Mouse (Mus musculus) thymus, adult 2 months (tissue): ENCODE data around the gene Ffar2. TPM values are rescaled to one million over a fixed set of nuclear protein-coding genes. Genes with fewer than 3 reads are reported as not detected.

Experiments
- DNase-seq: peaks from one replicate; pipeline ENCODE4 v3.0.0; 2021
- H3K27ac ChIP-seq: fragments of 200-500 bp; 2 replicates; pipeline ENCODE4 v1.5.1; 2012; ENCODE audit warnings: low read length, control low read depth; ENCODE audit not compliant: control insufficient read depth, insufficient read depth
- H3K27me3 ChIP-seq: fragments of 200-500 bp; 2 replicates; pipeline ENCODE4 v1.6.1; 2012; ENCODE audit warnings: mild to moderate bottlenecking, low read length, moderate library complexity, mixed read lengths; ENCODE audit not compliant: control insufficient read depth, insufficient read depth
- H3K36me3 ChIP-seq: fragments of 200-500 bp; 2 replicates; pipeline ENCODE4 v1.6.1; 2012; ENCODE audit warnings: mild to moderate bottlenecking, low read length, moderate library complexity; ENCODE audit not compliant: control insufficient read depth, insufficient read depth
- H3K4me1 ChIP-seq: fragments of 200-500 bp; replicated peaks from 2 replicates; pipeline ENCODE4 v1.6.1; 2012; ENCODE audit warnings: low read length; ENCODE audit not compliant: control insufficient read depth, insufficient read depth
- H3K4me3 ChIP-seq: fragments of 200-500 bp; 2 replicates; pipeline ENCODE4 v1.5.1; 2012; ENCODE audit warnings: mild to moderate bottlenecking, low read length, control low read depth, moderate library complexity; ENCODE audit not compliant: control insufficient read depth, insufficient read depth
- CTCF ChIP-seq: fragments of 200-500 bp; IDR thresholded peaks from 2 replicates; pipeline ENCODE4 v1.5.1; 2012; ENCODE audit warnings: mild to moderate bottlenecking, control low read depth, low read length, moderate library complexity, borderline replicate concordance; ENCODE audit not compliant: control insufficient read depth, poor library complexity, insufficient read depth; ENCODE audit errors: extremely low read depth
- POLR2A ChIP-seq: fragments of 200-500 bp; IDR thresholded peaks from 2 replicates; pipeline ENCODE4 v1.6.1; 2012; ENCODE audit warnings: mild to moderate bottlenecking, low read length, control low read depth, moderate library complexity; ENCODE audit not compliant: control insufficient read depth, poor library complexity, insufficient read depth; ENCODE audit errors: extremely low read depth
- WGBS: fragments of 180-500 bp; shearing (Covaris S2); methylation state at CpG from one replicate; pipeline ENCODE4 v1.1.7; 2018; 5-methylcytosine and 5-hydroxymethylcytosine counted together
- polyA plus RNA-seq: library from polyadenylated mRNA; depleted of rRNA; stranded (reverse); fragments of >200 nt; gene quantifications from 2 replicates; pipeline ENCODE4 v1.2.3, GENCODE M21; 2012

Gene Ffar2
- polyA plus RNA-seq, 1 experiment = 3.5 TPM

- no peak for DNase-seq
- Histone ChIP-seq H3K4me3 (no peak overlapping the region), H3K4me1 (peaks cover 1% of the 10 kb centered on the region), H3K27ac (no peak overlapping the region), H3K27me3 (no peaks in the 10 kb centered on the region), H3K36me3 (no peaks in the 10 kb centered on the region)
- TF ChIP-seq POLR2A = no peak
- TF ChIP-seq CTCF = no peak
- WGBS = 87% methylated on average over 10 of the region's 10 CpGs
Measured at GRCm38 (mm10) chr7:30826660-30827059, 3.1 kb upstream of the Ffar2 start.

GRCm38 (mm10) chr7:30824306-30824705, 731 bp upstream of the Ffar2 start:
- Histone ChIP-seq H3K36me3 (no peaks in the 10 kb centered on the region), H3K27me3 (no peaks in the 10 kb centered on the region), H3K27ac (no peak overlapping the region), H3K4me3 (no peak overlapping the region), H3K4me1 (peaks cover 17% of the 10 kb centered on the region)
- DNase-seq = no peak
- 97% methylated on average over 3 of the region's 3 CpGs for WGBS
- TF ChIP-seq POLR2A = no peak
- no peak for TF ChIP-seq CTCF

GRCm38 (mm10) chr7:30821532-30821931, 2.0 kb downstream of the Ffar2 start:
- H3K4me3 ChIP-seq = no peak overlapping the region
- H3K27ac ChIP-seq = no peak overlapping the region
- no peaks in the 10 kb centered on the region for H3K36me3 ChIP-seq
- WGBS = 33% methylated on average over 5 of the region's 5 CpGs
- TF ChIP-seq POLR2A (no peak), CTCF (no peak)
- DNase-seq = no peak
- H3K27me3 ChIP-seq = no peaks in the 10 kb centered on the region
- peaks cover 17% of the 10 kb centered on the region for H3K4me1 ChIP-seq

DNA sequence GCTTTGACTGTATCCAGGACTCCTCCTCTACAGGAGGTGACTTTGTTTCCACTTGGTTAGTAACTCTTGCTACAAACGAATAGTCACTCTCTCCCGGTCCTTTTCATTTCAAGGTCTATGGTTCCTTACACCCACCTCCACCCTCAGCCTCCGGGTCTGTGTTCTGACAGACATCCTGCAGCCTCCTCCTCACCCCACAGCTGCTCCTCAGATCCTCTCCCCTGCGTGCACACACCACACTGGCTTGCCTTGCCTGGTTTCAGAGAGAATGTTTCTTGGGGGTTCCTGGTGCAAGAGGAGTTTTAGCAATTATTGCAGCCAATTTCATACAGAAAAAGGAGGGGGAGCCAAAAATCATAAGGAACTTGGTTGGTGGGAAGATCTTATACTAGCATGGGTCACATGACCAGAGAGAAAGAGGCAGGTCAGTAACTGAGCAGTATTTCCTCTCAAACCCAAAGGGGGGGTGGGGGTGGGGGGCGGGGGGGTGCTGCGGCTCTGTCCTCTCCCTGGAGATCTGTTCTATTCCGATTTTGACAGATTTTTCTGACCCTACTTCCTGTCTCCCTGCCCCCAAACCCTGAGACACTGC, 2.6 kb downstream of the Ffar2 start:
- no peak overlapping the region for H3K4me3 ChIP-seq
- H3K4me1 ChIP-seq = peaks cover 17% of the 10 kb centered on the region
- WGBS = 3% methylated on average over 7 of the region's 7 CpGs

DNA sequence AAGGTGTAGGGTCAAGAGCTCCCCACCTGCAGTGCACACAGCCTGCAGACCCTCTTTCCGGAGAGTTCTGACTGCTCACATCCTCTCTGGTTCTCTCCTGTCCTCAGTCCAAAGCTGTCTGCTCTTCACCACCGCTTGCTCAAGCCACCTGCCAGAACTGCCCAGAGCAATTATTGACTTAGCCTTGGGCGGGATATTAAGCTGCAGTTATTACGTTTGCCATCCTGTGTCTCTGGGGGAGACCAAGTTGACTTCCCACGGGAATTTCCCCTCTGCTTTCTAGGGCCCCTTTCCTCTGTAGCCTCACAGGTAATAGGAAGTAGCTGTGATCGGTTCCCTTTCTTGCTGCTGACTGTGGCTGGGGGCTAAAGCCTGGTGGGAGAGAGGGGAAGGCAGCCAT, 3.4 kb downstream of the Ffar2 start:
- no peak for DNase-seq
- no peak for TF ChIP-seq POLR2A
- TF ChIP-seq CTCF = no peak
- Histone ChIP-seq H3K27ac (no peak overlapping the region), H3K27me3 (no peaks in the 10 kb centered on the region), H3K4me3 (no peak overlapping the region), H3K4me1 (peaks cover 17% of the 10 kb centered on the region), H3K36me3 (no peaks in the 10 kb centered on the region)
- 32% methylated on average over 6 of the region's 6 CpGs for whole genome bisulfite sequencing

More for the DNA sequence above, 2.6 kb downstream of the Ffar2 start:
- Histone ChIP-seq H3K36me3 (no peaks in the 10 kb centered on the region), H3K27me3 (no peaks in the 10 kb centered on the region), H3K27ac (no peak overlapping the region)
- no peak for TF ChIP-seq CTCF
- TF ChIP-seq POLR2A = no peak
- peak; percentile 21 for DNase-seq

DNA sequence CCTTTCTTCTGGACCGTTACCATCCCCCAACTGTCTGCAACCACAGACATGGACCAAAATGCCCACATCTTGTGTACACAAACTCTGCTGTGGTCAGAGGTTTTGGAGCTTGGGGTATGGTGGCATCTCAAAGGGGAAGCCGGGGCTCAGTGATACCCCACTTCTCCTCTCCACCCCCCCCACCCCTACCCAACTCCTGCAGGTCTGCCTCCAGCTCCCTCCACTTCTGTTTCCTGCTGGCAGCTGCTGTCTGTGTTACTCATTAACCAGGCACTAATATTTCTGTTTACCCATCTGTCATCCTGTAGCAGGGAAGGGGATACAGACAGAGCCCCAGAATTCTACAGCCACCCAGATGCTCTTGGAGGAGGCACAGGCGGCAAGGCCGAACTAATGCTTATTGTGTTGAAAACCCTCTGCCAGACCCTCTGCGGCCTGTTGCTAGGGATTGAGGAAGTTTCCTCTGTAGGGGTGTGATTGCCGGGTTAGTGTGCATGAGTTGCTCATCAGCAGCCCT, 11.2 kb downstream of the Ffar2 start:
- TF ChIP-seq CTCF = no peak
- peak overlapping the region; percentile 25; the same call in 1 of the 2 replicates for H3K27ac ChIP-seq
- peaks cover 13% of the 10 kb centered on the region for H3K4me1 ChIP-seq
- no peaks in the 10 kb centered on the region for H3K27me3 ChIP-seq
- no peak overlapping the region for H3K4me3 ChIP-seq
- no peak for DNase-seq
- WGBS = 34% methylated on average over 6 of the region's 6 CpGs
- H3K36me3 ChIP-seq = no peaks in the 10 kb centered on the region
